Mouse (Mus musculus): ENCODE measurements around the gene Erfe. TPM values are rescaled to one million over a fixed set of nuclear protein-coding genes. Genes with fewer than 3 reads are reported as not detected.

The Erfe gene
- total RNA-seq, 2 experiments from 2014 or later, result 0.50 TPM; not detected in 1

DNA sequence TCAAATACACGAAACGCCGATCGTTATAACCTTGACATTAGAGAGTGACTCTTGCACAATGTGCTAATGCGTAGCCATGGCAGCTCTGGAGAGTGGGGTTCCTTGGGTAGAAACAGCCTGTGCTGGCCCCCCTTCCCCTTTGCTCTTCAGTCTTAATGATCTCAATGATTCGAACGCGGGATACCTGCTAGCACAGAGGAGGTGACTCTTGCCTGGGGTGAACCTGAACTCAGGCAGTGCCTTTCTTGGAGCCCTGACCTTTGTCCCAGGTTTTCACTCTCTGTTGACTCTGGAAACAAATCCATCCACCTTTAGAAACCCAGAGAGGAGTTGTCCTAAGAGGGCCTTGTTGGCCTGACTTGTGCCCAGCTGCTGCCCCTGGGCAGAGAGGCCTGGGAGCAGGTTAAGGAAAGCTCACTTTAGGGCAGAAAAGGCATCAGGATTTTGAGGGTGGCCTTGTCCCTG lies 54.4 kb downstream of the Erfe start:
- ATAC-seq (replicated peaks; ENCODE audit: poor library complexity), result no peak

Other genes starting within 250 kb of the Erfe start
- 3.9 and 5.3 TPM in 2 replicates for gene Rbm44, start 221.3 kb upstream of the Erfe start, total RNA-seq (2015)
- gene Rbm44, start 221.3 kb upstream of the Erfe start, total RNA-seq (2017), result 6.4 and 6.5 TPM in 2 replicates
- gene Ramp1, start 186.6 kb upstream of the Erfe start, total RNA-seq (2015), result 184 and 191 TPM in 2 replicates
- 174 and 180 TPM in 2 replicates for gene Ramp1, start 186.6 kb upstream of the Erfe start, total RNA-seq (2017)
- gene Ube2f, start 116.1 kb upstream of the Erfe start, total RNA-seq (2015), result 90.2 and 92.6 TPM in 2 replicates
- 46.8 and 58.6 TPM in 2 replicates for gene Ube2f, start 116.1 kb upstream of the Erfe start, total RNA-seq (2017)
- 19.8 and 20.0 TPM in 2 replicates for gene Scly, start 68.1 kb upstream of the Erfe start, total RNA-seq (2015)
- 21.1 and 23.6 TPM in 2 replicates for gene Scly, start 68.1 kb upstream of the Erfe start, total RNA-seq (2017)
- gene Espnl, start 44.4 kb upstream of the Erfe start, total RNA-seq (2015), result 0.05 and 0.17 TPM in 2 replicates
- gene Espnl, start 44.4 kb upstream of the Erfe start, total RNA-seq (2017), result 0.03 and 0.17 TPM in 2 replicates
- not detected in 2 replicates for gene Klhl30, start 15.4 kb upstream of the Erfe start, total RNA-seq (2015)
- gene Klhl30, start 15.4 kb upstream of the Erfe start, total RNA-seq (2017), result 0.07 TPM in 1 of 2 replicates, not detected in the other
- 71.6 and 91.4 TPM in 2 replicates for gene Ilkap, start 32.4 kb downstream of the Erfe start, total RNA-seq (2015)
- gene Ilkap, start 32.4 kb downstream of the Erfe start, total RNA-seq (2017), result 120 and 137 TPM in 2 replicates
- 34.4 and 35.4 TPM in 2 replicates for gene Hes6, start 47.6 kb downstream of the Erfe start, total RNA-seq (2015)
- 30.4 and 39.6 TPM in 2 replicates for gene Hes6, start 47.6 kb downstream of the Erfe start, total RNA-seq (2017)
- 7.0 and 7.8 TPM in 2 replicates for gene Per2, start 92.9 kb downstream of the Erfe start, total RNA-seq (2015)
- 4.0 and 4.4 TPM in 2 replicates for gene Per2, start 92.9 kb downstream of the Erfe start, total RNA-seq (2017)
- gene Traf3ip1, start 128.2 kb downstream of the Erfe start, total RNA-seq (2015), result 3.1 and 4.9 TPM in 2 replicates
- 3.3 and 5.3 TPM in 2 replicates for gene Traf3ip1, start 128.2 kb downstream of the Erfe start, total RNA-seq (2017)
- gene Asb1, start 174.1 kb downstream of the Erfe start, total RNA-seq (2015), result 3.9 and 5.2 TPM in 2 replicates
- 6.1 and 28.7 TPM in 2 replicates for gene Asb1, start 174.1 kb downstream of the Erfe start, total RNA-seq (2017)

All from megakaryocyte progenitor cell, adult 5-6 weeks (primary cell).